Mouse (Mus musculus) G1E (cell line): ENCODE measurements around the gene Pycr1.

Experiments used
- CTCF ChIP-seq: IDR thresholded peaks from 2 replicates; pipeline ENCODE4 v1.5.1; 2012; ENCODE audit warnings: low read depth, low read length, inconsistent platforms, mixed read lengths
- GATA1 ChIP-seq: IDR thresholded peaks from 2 replicates; pipeline ENCODE4 v1.6.1; 2012; ENCODE audit warnings: borderline replicate concordance, low read length, inconsistent platforms, mixed read lengths

- TF ChIP-seq CTCF (no peak), GATA1 (no peak)
Measured at GRCm38 (mm10) chr11:120661076-120661460, 17.5 kb upstream of the Pycr1 start, which contains the start of gene Notum.
